Mouse (Mus musculus) intestine, embryonic 15.5 days (tissue): ENCODE data around the gene Galnt17. TPM values are rescaled to one million over a fixed set of nuclear protein-coding genes. Genes with fewer than 3 reads are reported as not detected.

ENCODE experiments used
- ATAC-seq: fragments of 200-750 bp; cut with Nextera tagmentation; 2 replicates; pipeline ENCODE4 v1.8.0; 2017; ENCODE audit warnings: moderate TSS enrichment, moderate library complexity
- H3K27ac ChIP-seq: fragments of 300-500 bp; sonication (generic); 2 replicates; pipeline ENCODE4 v1.5.1; 2015; ENCODE audit warnings: mild to moderate bottlenecking, inconsistent platforms
- H3K27me3 ChIP-seq: fragments of 300-500 bp; sonication (generic); replicated peaks from 2 replicates; pipeline ENCODE4 v1.6.1; 2015; ENCODE audit warnings: inconsistent platforms
- H3K36me3 ChIP-seq: fragments of 300-500 bp; sonication (generic); 2 replicates; pipeline ENCODE4 v1.6.1; 2015; ENCODE audit warnings: inconsistent platforms
- H3K4me1 ChIP-seq: fragments of 300-500 bp; sonication (generic); replicated peaks from 2 replicates; pipeline ENCODE4 v1.6.1; 2015; ENCODE audit warnings: inconsistent platforms
- H3K4me2 ChIP-seq: fragments of 300-500 bp; sonication (generic); replicated peaks from 2 replicates; pipeline ENCODE4 v1.6.1; 2015; ENCODE audit warnings: mild to moderate bottlenecking, inconsistent platforms
- H3K4me3 ChIP-seq: fragments of 300-500 bp; sonication (generic); replicated peaks from 2 replicates; pipeline ENCODE4 v1.5.1; 2015; ENCODE audit warnings: inconsistent platforms
- H3K9ac ChIP-seq: fragments of 300-500 bp; sonication (generic); 2 replicates; pipeline ENCODE4 v1.6.1; 2015; ENCODE audit warnings: inconsistent platforms
- H3K9me3 ChIP-seq: fragments of 300-500 bp; sonication (generic); 2 replicates; pipeline ENCODE4 v1.6.1; 2016; ENCODE audit warnings: inconsistent platforms
- WGBS: fragments of 180-500 bp; shearing (Covaris S2); methylation state at CpG from one replicate; pipeline ENCODE4 v1.1.7; 2015; 5-methylcytosine and 5-hydroxymethylcytosine counted together
- polyA plus RNA-seq: library from polyadenylated mRNA; unstranded; fragments of >200 nt; fragmentation: Nextera tagmentation; extraction: Ambion mirVana; gene quantifications from 2 replicates; pipeline ENCODE4 v1.2.1, GENCODE M21; 2015

Gene Galnt17
- 0.68 and 0.93 TPM in 2 replicates for polyA plus RNA-seq

DNA sequence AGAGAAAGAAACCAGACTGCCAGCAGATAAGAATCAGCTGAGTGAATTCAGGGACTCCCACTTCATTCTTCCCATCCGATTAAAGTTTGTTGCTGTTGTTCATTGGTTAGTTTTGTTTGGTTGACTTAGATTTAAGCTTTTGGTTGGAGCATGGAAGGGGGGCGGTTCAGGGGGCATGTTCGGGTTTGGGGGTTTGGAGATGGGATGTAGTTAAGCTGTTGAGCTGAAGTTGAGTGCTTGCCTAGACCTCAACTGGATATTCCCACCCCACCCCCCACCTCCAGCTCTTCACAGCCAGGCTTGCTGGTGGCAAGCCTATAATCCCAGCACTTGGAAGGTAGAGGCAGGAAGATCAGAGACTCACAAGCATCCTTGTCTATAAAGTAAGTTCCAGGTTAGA lies at the start of gene Galnt17:
Gene Galnt17, minus strand, starts transcription at position 101 of the 400 bp plus-strand sequence.
- peaks cover 12% of the 10 kb centered on the region for H3K4me1 ChIP-seq
- no peaks in the 10 kb centered on the region for H3K36me3 ChIP-seq
- peak within 1 kb of the TSS; percentile 52 for H3K4me3 ChIP-seq
- ATAC-seq: no peak
- peak within 1 kb of the TSS; percentile 96 for H3K4me2 ChIP-seq
- 44% methylated on average over 3 of the region's 3 CpGs for WGBS
- H3K9ac ChIP-seq: peak within 1 kb of the TSS; percentile 46
- H3K27me3 ChIP-seq: peaks cover 29% of the 10 kb centered on the region
- H3K27ac ChIP-seq: peak within 1 kb of the TSS; percentile 28; the same call in 1 of the 2 replicates
- no peaks in the 10 kb centered on the region for H3K9me3 ChIP-seq

DNA sequence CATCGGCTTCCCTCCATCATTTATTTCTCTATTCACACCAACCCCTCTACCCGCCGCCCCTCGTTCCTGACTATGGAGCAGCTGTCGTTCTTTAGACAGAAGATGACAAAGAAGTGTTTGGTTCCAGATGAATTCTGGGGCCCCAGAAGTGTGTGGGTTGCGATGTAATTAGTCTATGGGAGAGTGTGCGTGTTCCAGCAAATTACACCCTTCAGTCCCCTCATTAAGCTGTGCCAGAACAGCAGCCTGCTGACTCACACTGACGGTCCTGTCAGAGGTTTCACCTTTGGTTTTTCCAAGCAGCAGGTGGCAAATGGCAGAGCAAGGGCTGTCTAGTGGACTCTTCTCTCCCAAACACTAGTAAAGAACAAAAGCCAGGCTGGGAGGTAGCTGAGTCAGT lies 26.2 kb upstream of the Galnt17 start:
- no peak for ATAC-seq
- H3K4me2 ChIP-seq: no peak overlapping the region
- H3K4me3 ChIP-seq: no peak overlapping the region
- no peak overlapping the region for H3K9ac ChIP-seq
- no peak overlapping the region for H3K27ac ChIP-seq
- no peaks in the 10 kb centered on the region for H3K27me3 ChIP-seq
- H3K36me3 ChIP-seq: no peaks in the 10 kb centered on the region
- no peaks in the 10 kb centered on the region for H3K4me1 ChIP-seq
- WGBS: 83% methylated on average over 8 of the region's 8 CpGs
- H3K9me3 ChIP-seq: no peaks in the 10 kb centered on the region

DNA sequence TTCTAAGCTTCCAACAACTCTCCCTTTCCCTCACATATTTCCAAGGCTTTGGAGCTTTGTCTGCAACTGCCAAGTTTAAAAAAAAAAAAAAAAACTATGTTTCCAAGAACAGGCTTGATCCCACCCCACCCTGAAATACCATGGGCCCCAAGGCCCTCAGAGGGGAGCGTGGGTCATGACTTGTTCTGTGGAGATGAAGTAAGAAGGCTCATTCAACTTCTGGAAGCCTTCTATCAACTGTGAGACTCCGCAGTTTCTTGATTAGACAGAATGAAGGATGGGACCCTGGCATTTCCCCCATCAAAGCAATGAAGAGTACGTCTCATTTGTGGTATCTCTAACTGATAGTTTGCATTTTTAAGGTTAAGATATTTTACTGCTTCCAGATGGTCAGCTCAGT lies 13.0 kb upstream of the Galnt17 start:
- Histone ChIP-seq H3K9me3 (no peaks in the 10 kb centered on the region), H3K4me2 (no peak overlapping the region), H3K27ac (no peak overlapping the region), H3K4me1 (no peaks in the 10 kb centered on the region), H3K4me3 (no peak overlapping the region), H3K9ac (no peak overlapping the region), H3K27me3 (no peaks in the 10 kb centered on the region), H3K36me3 (no peaks in the 10 kb centered on the region)
- ATAC-seq: no peak
- 37% methylated on average over 3 of the region's 3 CpGs for WGBS

DNA sequence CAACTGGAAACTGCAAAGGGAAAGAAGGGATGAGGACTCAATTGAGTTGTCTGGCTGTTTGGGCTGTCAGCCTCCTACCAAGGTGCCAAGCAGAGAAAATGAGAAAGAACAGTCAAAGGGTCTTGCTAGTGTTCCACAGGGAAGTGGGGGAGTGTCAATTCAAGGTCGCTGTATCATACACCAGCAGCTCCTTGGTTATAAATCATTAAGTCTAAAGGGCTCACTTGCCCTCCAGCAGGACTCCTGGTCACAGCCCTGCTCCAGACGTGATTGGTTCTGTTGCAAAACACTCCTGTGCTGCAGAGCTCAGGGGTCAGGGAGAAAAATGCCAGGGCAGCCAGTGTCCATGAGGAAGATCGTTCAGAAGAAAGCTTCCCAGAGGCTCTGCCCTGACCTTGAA lies 11.3 kb upstream of the Galnt17 start:
- Histone ChIP-seq H3K9ac (no peak overlapping the region), H3K27me3 (no peaks in the 10 kb centered on the region), H3K4me3 (no peak overlapping the region), H3K36me3 (no peaks in the 10 kb centered on the region), H3K9me3 (no peaks in the 10 kb centered on the region), H3K4me2 (no peak overlapping the region), H3K27ac (no peak overlapping the region), H3K4me1 (no peaks in the 10 kb centered on the region)
- ATAC-seq: no peak
- 27% methylated on average over 3 of the region's 3 CpGs for WGBS

DNA sequence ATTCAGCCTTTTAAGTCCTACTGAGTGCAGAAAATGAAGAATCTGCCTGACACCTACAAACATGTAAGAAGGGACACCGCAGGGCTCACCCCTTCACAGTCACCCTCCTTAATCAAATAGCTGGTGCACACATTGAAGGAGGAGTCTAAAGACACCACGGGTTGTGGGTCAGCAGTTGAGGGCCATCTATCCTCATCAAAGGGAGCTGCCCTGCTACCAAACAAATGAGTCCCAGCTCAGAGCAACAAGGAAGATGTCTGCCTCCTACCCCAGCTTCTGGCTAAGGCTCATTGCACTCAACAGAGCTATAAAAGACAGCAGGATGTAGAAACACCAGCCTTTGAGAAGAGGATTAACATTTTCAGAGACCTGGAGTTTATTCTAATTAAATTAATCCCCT lies 10.8 kb upstream of the Galnt17 start:
- Histone ChIP-seq H3K36me3 (no peaks in the 10 kb centered on the region), H3K27ac (no peak overlapping the region), H3K9ac (no peak overlapping the region), H3K9me3 (no peaks in the 10 kb centered on the region), H3K4me1 (no peaks in the 10 kb centered on the region), H3K27me3 (no peaks in the 10 kb centered on the region), H3K4me2 (no peak overlapping the region), H3K4me3 (no peak overlapping the region)
- no peak for ATAC-seq
- 50% methylated on average over 2 of the region's 2 CpGs for WGBS

DNA sequence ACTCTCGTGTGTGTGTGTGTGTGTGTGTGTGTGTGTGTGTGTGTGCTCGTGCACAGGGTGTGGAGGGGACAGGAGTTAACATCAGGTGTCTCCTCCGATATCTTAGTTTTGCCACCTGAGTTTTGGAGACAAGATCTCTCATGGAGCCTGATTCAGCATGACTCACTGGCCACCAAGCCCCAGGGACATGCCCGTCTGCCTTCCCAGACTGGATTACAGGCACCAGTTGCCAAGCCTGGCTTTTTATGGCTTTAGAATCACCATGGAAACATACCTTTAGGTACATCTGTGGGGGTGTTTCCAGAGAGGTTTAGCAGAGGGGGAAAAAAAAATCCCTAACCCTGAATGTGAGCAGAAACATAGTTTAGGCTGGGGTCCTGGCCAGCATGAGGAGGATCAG lies 6.7 kb upstream of the Galnt17 start:
- Histone ChIP-seq H3K27me3 (no peaks in the 10 kb centered on the region), H3K4me2 (no peak overlapping the region), H3K9ac (no peak overlapping the region), H3K4me3 (no peak overlapping the region), H3K9me3 (no peaks in the 10 kb centered on the region), H3K27ac (no peak overlapping the region), H3K4me1 (no peaks in the 10 kb centered on the region), H3K36me3 (no peaks in the 10 kb centered on the region)
- 75% methylated on average over 4 of the region's 4 CpGs for WGBS
- ATAC-seq: no peak

DNA sequence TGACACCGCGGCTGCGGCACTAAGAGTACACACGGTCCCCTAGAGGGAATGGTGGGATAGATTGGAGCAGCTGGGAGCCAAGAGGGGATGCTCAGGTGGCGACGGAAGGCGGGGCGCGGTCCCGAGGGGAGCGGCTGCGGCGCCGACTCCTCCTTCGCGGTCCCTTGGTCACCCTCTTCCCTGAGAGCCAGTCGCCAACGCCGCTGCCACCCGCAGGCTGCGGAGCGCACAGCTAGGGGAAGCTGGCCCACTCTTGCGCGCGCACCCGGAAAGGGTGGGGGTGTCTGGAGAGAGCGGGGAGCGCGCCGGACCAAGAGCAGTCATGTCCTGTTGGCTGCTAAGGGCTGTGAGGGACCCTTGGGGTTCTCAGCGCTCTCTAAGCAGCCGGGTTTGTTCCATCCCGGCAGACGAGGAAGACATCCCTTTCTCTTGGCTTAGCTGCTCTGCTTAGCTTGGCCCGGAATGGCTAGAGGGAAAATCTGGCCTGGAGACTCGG lies 593 bp downstream of the Galnt17 start:
- ATAC-seq: peak; percentile 89
- H3K4me1 ChIP-seq: peaks cover 12% of the 10 kb centered on the region
- H3K9me3 ChIP-seq: no peaks in the 10 kb centered on the region
- no peaks in the 10 kb centered on the region for H3K36me3 ChIP-seq
- H3K9ac ChIP-seq: peak overlapping the region; percentile 46
- H3K4me3 ChIP-seq: peak overlapping the region; percentile 52
- WGBS: 0% methylated on average over 33 of the region's 36 CpGs
- H3K27me3 ChIP-seq: peaks cover 29% of the 10 kb centered on the region
- H3K4me2 ChIP-seq: peak overlapping the region; percentile 96
- peak overlapping the region; percentile 28; the same call in 1 of the 2 replicates for H3K27ac ChIP-seq

DNA sequence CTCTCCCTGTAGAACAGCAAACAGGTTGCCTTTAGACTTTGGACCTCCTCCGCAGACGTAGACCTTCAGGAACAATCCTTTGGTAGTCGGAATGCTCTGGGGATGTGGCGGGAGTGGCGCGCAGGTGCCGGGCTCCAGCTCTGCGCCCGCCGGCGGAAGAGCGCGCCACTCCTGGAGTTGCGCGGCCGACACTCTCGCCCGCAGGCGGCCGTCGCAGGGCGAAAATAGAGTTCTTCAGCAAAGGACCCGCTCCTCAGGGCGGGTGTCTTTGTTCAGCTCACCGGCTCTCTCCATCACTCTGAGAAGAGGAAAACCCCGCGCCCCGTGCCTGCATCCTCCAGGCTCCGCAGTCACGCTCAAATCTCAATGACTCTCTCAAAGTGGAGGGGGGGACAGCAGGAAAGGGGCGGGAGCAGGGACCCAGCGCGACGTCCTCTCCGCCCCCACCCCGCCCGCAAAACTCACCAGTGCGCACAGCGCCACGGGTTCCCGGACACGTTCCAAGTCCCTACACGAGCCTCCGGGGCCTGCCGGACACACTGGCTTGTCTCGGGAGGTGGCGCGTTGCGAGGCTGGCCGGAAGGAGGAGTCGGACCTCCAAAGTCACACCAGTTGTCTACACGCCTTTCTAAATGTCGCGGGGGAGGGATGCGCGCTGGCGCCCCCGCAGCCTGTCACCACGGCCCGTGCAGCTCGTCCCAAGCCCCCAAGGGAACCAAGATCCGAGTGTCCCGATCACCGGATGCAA lies 1.2 kb downstream of the Galnt17 start:
- Histone ChIP-seq H3K4me2 (peak overlapping the region; percentile 96), H3K9me3 (no peaks in the 10 kb centered on the region), H3K4me3 (peak overlapping the region; percentile 52), H3K4me1 (peaks cover 12% of the 10 kb centered on the region), H3K27ac (peak overlapping the region; percentile 28; the same call in 1 of the 2 replicates), H3K9ac (peak overlapping the region; percentile 46), H3K36me3 (no peaks in the 10 kb centered on the region), H3K27me3 (peaks cover 29% of the 10 kb centered on the region)
- WGBS: under 1% methylated on average over 64 of the region's 64 CpGs
- peak; percentile 68 for ATAC-seq

DNA sequence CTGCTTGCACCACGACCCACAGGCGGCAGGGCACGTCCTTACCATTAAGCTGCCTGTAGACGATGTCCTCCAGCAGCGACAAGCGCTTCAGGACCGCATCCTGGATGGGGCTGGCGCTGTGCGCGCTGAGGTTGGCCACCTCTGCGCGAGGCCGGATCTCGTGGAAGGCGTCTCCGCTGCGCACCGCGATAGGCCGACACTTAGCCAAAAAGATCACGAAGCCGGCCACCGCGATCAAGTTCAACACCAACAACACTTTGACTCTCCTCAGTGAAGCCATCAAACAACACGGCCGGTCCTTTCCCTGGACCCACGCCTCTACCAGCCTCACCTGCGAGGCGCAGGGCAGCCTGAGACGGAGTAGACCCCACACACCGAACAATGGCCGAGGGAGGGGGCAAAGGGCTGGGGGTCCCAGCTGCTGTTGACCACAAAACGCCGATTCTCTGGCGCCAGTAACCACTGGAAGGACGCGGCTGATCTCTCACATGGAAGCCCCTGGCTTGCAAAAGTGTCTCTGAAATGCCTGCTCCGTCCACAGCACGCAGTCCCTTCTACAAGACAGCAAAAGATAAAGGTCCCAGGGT lies 1.9 kb downstream of the Galnt17 start:
- H3K36me3 ChIP-seq: no peaks in the 10 kb centered on the region
- WGBS: 1% methylated on average over 39 of the region's 39 CpGs
- peaks cover 12% of the 10 kb centered on the region for H3K4me1 ChIP-seq
- no peak overlapping the region for H3K27ac ChIP-seq
- H3K4me2 ChIP-seq: peak overlapping the region; percentile 96
- H3K4me3 ChIP-seq: peak overlapping the region; percentile 52
- H3K9me3 ChIP-seq: no peaks in the 10 kb centered on the region
- no peak for ATAC-seq
- H3K27me3 ChIP-seq: peaks cover 29% of the 10 kb centered on the region
- H3K9ac ChIP-seq: 0 out of 2 replicates have a peak overlapping the region, but pooled peaks have one; percentile 1

DNA sequence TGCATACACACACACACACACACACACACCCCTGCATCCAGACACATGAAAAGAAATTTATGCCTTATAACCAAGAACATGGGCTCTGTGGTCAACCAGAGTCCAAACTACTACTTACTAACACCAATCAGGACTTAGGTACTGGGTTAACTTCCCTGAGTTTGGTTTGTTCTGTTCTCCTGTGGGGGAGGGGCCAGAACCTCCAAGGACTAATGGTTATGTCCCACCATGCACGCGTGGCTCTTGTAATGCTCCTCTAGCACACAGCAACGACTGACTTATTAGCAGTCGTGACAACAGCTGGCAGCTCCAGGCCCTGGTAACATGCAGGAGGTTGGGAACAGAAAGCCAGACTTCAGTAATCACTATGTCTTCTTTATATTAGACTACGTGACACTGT lies 3.1 kb downstream of the Galnt17 start:
- 51% methylated on average over 5 of the region's 5 CpGs for WGBS
- ATAC-seq: no peak
- Histone ChIP-seq H3K4me2 (no peak overlapping the region), H3K36me3 (no peaks in the 10 kb centered on the region), H3K27ac (no peak overlapping the region), H3K9me3 (no peaks in the 10 kb centered on the region), H3K9ac (no peak overlapping the region), H3K27me3 (peaks cover 29% of the 10 kb centered on the region), H3K4me1 (peaks cover 12% of the 10 kb centered on the region), H3K4me3 (no peak overlapping the region)

DNA sequence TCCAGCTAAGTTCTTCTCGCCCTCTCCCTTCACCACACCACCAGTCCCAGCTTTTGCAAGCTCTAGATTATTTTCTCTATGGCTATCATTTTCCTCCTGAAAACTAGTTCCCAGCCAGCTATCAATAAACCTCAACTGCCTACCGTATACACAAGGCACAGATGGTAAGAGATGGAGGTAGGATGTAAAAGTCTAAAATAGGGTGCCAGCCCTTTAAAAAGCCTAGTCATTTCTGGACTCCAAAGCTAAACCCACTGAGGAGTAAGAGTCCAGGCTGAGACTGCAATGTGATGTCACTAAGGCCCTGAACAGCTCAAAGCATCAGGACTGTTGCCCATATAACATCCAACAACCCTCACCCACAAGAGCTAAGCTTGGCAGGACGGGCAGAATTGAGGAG lies 6.8 kb downstream of the Galnt17 start:
- no peaks in the 10 kb centered on the region for H3K9me3 ChIP-seq
- 85% methylated on average over 3 of the region's 3 CpGs for WGBS
- H3K4me3 ChIP-seq: no peak overlapping the region
- H3K4me1 ChIP-seq: peaks cover 6% of the 10 kb centered on the region
- H3K4me2 ChIP-seq: no peak overlapping the region
- H3K27me3 ChIP-seq: peaks cover 12% of the 10 kb centered on the region
- H3K36me3 ChIP-seq: no peaks in the 10 kb centered on the region
- H3K27ac ChIP-seq: no peak overlapping the region
- no peak overlapping the region for H3K9ac ChIP-seq
- ATAC-seq: no peak

DNA sequence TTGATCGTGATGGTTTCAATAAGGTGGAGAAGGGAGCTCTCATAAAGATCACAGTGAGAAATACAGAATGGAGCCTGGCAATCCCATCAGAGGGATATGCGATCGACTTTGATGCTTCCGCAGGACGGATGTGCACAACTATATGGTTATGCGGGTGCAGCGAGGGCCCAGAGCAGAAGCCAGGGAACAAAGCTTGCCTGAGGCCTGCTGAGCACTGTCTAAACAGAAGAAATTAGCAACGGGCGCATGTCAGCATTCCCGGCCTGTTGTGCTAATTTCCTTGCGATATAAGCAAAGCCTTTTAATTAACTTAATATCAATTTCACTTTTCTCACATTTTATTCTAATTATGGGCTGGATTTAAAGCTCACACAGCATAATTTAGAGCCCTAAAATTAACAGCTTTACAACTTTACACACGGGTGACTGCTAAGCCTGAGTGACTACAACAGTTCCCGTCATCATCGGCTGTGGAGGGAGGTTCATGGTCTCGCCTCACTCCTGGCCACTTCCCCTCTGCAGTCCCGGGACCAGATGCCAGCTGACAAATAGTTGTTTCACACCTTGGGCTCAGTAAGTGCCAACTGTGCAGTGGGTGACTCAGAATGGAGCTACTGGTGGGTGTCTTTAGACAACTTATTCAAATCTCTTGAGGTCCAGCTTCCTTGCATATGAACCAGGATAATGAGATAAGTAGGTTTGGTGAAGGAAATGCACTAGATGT lies 14.4 kb downstream of the Galnt17 start:
- H3K4me1 ChIP-seq: no peaks in the 10 kb centered on the region
- no peak overlapping the region for H3K4me2 ChIP-seq
- H3K27me3 ChIP-seq: no peaks in the 10 kb centered on the region
- H3K9ac ChIP-seq: no peak overlapping the region
- no peak for ATAC-seq
- 84% methylated on average over 16 of the region's 16 CpGs for WGBS
- no peaks in the 10 kb centered on the region for H3K9me3 ChIP-seq
- no peak overlapping the region for H3K27ac ChIP-seq
- H3K36me3 ChIP-seq: no peaks in the 10 kb centered on the region
- H3K4me3 ChIP-seq: no peak overlapping the region
